Mouse (Mus musculus): ENCODE results near the gene Nipsnap1. TPM values are rescaled to one million over a fixed set of nuclear protein-coding genes. Genes with fewer than 3 reads are reported as not detected.

Gene Nipsnap1
- total and polyA plus RNA-seq, 3 experiments: 53.5 to 97.9 (median 79.3) TPM

DNA sequence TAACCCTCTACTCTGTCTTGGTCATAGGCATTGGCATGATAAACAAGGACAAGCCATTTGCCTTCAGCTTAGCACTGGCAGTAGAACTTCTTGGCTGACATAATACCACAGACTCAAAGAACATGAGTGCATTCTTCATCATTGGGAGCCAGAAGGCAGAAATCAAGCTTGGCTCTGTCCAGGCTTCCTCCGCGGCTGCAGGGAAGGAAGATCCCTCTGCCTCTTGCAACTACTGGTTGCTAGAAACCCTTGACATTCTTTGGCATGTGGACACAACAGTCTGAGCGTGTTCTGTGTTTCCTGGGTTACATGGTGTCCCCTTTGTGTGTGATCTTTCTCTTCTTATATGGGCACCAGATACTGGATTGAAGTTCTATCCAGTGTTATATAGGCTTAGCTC, 13.2 kb downstream of the Nipsnap1 start:
- DNase-seq (ENCODE audit: extremely low read depth): no peak
- H3K27ac ChIP-seq (ENCODE audit: insufficient read depth, low read depth): no peak overlapping the region
- dilution Hi-C loops (cut with MboI; ENCODE audit: extremely low pct_ligation_motif_present, extremely low pct_unique_long_range_greater_than_20kb, low sequenced_read_pairs) (no loop called here), in situ Hi-C loops (cut with MboI; ENCODE audit: low pct_ligation_motif_present, low pct_unique_long_range_greater_than_20kb, low sequenced_read_pairs) (no loop called here)
- peaks cover 7 to 31% of the 10 kb centered on the region in 2 experiments for H3K4me1 ChIP-seq (ENCODE audit: control insufficient read depth in 1 of 2, insufficient read depth in 2 of 2)
- H3K4me3 ChIP-seq (replicated peaks in 1 of 3; ENCODE audit: low read depth in 2 of 3, low read length in 2 of 3, poor library complexity in 1 of 3): no peak overlapping the region
- H3K9ac ChIP-seq (ENCODE audit: insufficient read depth, low read depth): no peak overlapping the region
- TF ChIP-seq E2F4 (IDR thresholded peaks at IDR 0.05; ENCODE audit: insufficient replicate concordance, low read depth, low read length) (no peak), USF1 (IDR thresholded peaks at IDR 0.05; ENCODE audit: low read depth, low read length) (no peak), IRF4 (IDR thresholded peaks at IDR 0.05; ENCODE audit: low read depth, low read length) (no peak), ETS1 (conservative IDR thresholded peaks at IDR 0.05; ENCODE audit: low read depth, low read length) (no peak), ZKSCAN1 (IDR thresholded peaks at IDR 0.05; ENCODE audit: borderline replicate concordance, low read depth, low read length) (no peak), POLR2AphosphoS2 (IDR thresholded peaks at IDR 0.05; ENCODE audit: low read depth, low read length) (no peak), ELF1 (IDR thresholded peaks at IDR 0.05; ENCODE audit: low read depth, low read length) (no peak), POLR2A (IDR thresholded peaks at IDR 0.05; ENCODE audit: low read depth, low read length) (no peak), TCF12 (IDR thresholded peaks at IDR 0.05; ENCODE audit: low read depth, low read length) (no peak)
- H3K79me2 ChIP-seq (replicated peaks; ENCODE audit: control insufficient read depth, extremely low read depth, insufficient read depth, poor library complexity, severe bottlenecking): peaks cover 3% of the 10 kb centered on the region; the same call in 1 of the 2 replicates
- H3K36me3 ChIP-seq (replicated peaks in 1 of 2; ENCODE audit: control insufficient read depth in 1 of 2, insufficient read depth in 1 of 2, low read length in 1 of 2): peaks cover 53 to 81% of the 10 kb centered on the region in 2 experiments
- H3K27me3 ChIP-seq (replicated peaks): no peaks in the 10 kb centered on the region
- H3K4me2 ChIP-seq (ENCODE audit: insufficient read depth, low read depth, poor library complexity, severe bottlenecking): no peak overlapping the region
- no peaks in the 10 kb centered on the region for H3K9me3 ChIP-seq (replicated peaks; ENCODE audit: low read length)

DNA sequence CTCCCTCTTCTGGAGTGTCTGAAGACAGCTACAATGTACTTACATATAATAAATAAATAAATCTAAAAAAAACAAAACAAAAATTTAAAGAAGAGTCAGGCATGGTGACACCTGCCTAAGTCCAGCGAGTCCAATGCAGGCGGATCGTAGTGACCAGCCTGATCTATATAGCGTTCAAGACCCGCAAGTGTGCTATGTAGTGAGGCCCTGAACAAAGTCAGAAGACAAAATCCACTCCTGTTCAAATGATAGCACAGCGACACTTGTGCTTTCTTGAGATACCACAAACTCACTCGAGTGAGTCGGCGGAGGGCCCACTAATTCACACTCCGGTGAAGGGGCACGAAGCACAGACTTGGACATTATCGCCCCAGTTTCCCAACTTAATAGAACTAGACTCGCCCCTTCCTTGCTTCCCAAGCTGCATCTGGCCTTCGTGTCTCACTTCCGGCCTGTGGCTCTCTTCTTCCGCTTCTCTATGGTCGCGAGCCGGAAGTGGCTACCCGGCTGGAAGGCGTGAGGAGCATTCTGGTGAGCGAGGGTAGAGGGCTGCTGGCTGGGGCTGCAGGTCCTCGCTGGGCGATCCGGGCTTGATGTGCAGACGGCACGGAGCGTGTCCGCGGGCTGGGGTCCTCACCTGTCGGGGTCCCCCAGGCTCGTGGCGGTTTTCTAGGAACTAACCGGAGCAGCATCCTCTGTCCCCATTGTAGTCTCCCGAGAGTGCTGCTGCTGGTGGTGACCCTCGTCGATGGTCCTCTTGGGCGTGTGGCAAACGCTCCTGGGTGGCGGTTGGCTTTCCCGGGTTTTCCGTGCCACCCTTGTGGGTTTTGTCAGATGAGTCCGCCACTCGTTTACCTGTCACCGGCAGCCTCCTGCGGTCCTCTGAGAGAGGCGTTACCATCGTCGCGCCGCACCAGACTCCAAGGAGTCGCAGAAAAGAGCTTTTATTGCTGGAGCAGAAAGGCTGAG, 21.4 kb downstream of the Nipsnap1 start, which contains the start of gene Thoc5:
TSS of gene Thoc5 (plus strand) at position 473 of the 969 bp plus-strand sequence.
- in situ Hi-C loops (cut with MboI; ENCODE audit: low pct_ligation_motif_present, low pct_unique_long_range_greater_than_20kb, low sequenced_read_pairs) (no loop called here), dilution Hi-C loops (cut with MboI; ENCODE audit: extremely low pct_ligation_motif_present, extremely low pct_unique_long_range_greater_than_20kb, low sequenced_read_pairs) (no loop called here)
- Histone ChIP-seq H3K27ac (ENCODE audit: insufficient read depth, low read depth) (peak within 1 kb of the TSS; percentile 34), H3K27me3 (replicated peaks) (no peaks in the 10 kb centered on the region), H3K4me2 (ENCODE audit: insufficient read depth, low read depth, poor library complexity, severe bottlenecking) (peak within 1 kb of the TSS; percentile 100), H3K4me3 (replicated peaks in 1 of 3; ENCODE audit: low read depth in 2 of 3, low read length in 2 of 3, poor library complexity in 1 of 3) (peak within 1 kb of the TSS; percentile 71 to 72 (median 71)), H3K9ac (ENCODE audit: insufficient read depth, low read depth) (peak within 1 kb of the TSS; percentile 63), H3K79me2 (replicated peaks; ENCODE audit: control insufficient read depth, extremely low read depth, insufficient read depth, poor library complexity, severe bottlenecking) (peaks cover 24% of the 10 kb centered on the region), H3K36me3 (replicated peaks in 1 of 2; ENCODE audit: control insufficient read depth in 1 of 2, insufficient read depth in 1 of 2, low read length in 1 of 2) (peaks cover 35 to 61% of the 10 kb centered on the region in 2 experiments), H3K9me3 (replicated peaks; ENCODE audit: low read length) (no peaks in the 10 kb centered on the region), H3K4me1 (ENCODE audit: control insufficient read depth in 1 of 2, insufficient read depth in 2 of 2) (peaks cover 4 to 23% of the 10 kb centered on the region in 2 experiments; a peak in 3 of 4 replicates)
- DNase-seq (ENCODE audit: extremely low read depth): peak; percentile 95
- TF ChIP-seq MXI1 (IDR thresholded peaks at IDR 0.05; ENCODE audit: low read depth, low read length) (peak; percentile 95), ELF1 (IDR thresholded peaks at IDR 0.05; ENCODE audit: low read depth, low read length) (peak; percentile 97), IRF4 (IDR thresholded peaks at IDR 0.05; ENCODE audit: low read depth, low read length) (peak; percentile 74; the same call in 1 of the 2 replicates), RAD21 (IDR thresholded peaks at IDR 0.05; ENCODE audit: low read depth, low read length) (no peak), JUN (IDR thresholded peaks at IDR 0.05; ENCODE audit: insufficient read depth, low read depth, low read length) (no peak), USF2 (conservative IDR thresholded peaks at IDR 0.05; ENCODE audit: low read depth, low read length) (no peak), TBP (conservative IDR thresholded peaks at IDR 0.05; ENCODE audit: low read depth, low read length) (peak; percentile 54; the same call in 1 of the 2 replicates), MEF2A (IDR thresholded peaks at IDR 0.05; ENCODE audit: borderline replicate concordance, low read depth, low read length) (peak; percentile 51; the same call in 1 of the 2 replicates), JUND (conservative IDR thresholded peaks at IDR 0.05; ENCODE audit: low read depth, low read length) (no peak), EP300 (IDR thresholded peaks at IDR 0.05; ENCODE audit: low read length) (no peak), HCFC1 (IDR thresholded peaks at IDR 0.05; ENCODE audit: low read depth, low read length) (peak; percentile 90), POLR2AphosphoS2 (IDR thresholded peaks at IDR 0.05; ENCODE audit: low read depth, low read length) (peak; percentile 96), ZC3H11A (IDR thresholded peaks at IDR 0.05; ENCODE audit: low read depth, low read length) (no peak), PAX5 (IDR thresholded peaks at IDR 0.05; ENCODE audit: low read length) (no peak), MAZ (IDR thresholded peaks at IDR 0.05; ENCODE audit: low read depth, low read length) (no peak), MAFK (IDR thresholded peaks at IDR 0.05; ENCODE audit: insufficient replicate concordance, low read length) (0 out of 2 replicates have a peak, but pooled peaks have one; percentile 13), ZNF384 (IDR thresholded peaks at IDR 0.05; ENCODE audit: low read depth, low read length) (no peak), NRF1 (IDR thresholded peaks at IDR 0.05; ENCODE audit: low read depth, low read length) (peak; percentile 36; the same call in 1 of the 2 replicates), MAX (IDR thresholded peaks at IDR 0.05; ENCODE audit: low read length) (peak; percentile 76), MYC (IDR thresholded peaks at IDR 0.05; ENCODE audit: low read depth, low read length) (0 out of 2 replicates have a peak, but pooled peaks have one; percentile 64), SIN3A (IDR thresholded peaks at IDR 0.05; ENCODE audit: low read length) (peak; percentile 96), NELFE (IDR thresholded peaks at IDR 0.05; ENCODE audit: low read depth, low read length) (peak; percentile 88), USF1 (IDR thresholded peaks at IDR 0.05; ENCODE audit: low read depth, low read length) (no peak), RCOR1 (conservative IDR thresholded peaks at IDR 0.05; ENCODE audit: low read depth, low read length) (0 out of 2 replicates have a peak, but pooled peaks have one; percentile 22)

All from CH12.LX (cell line).